Comparison of ENCODE assay signal across 17 mouse cellular contexts in genomic region chr2:135929021-135929720, GRCm38 (mm10).
DNase-seq lines count a peak whose midpoint lies in the region; ATAC-seq lines count a peak whose summit lies in the region.
"Had no signal": no experiment of that assay in that cellular context is flagged by ENCODE, and none has a peak within 500 bp of the region (broad histone marks: within the 10 kb centered on the region; RNA-seq: fewer than 3 reads in every experiment).

No protein-coding gene starts in this region.

- no peaks in the 10 kb centered on the region for H3K36me3 ChIP-seq in intestine, embryonic 16.5 days (ENCODE audit: control insufficient read depth, insufficient read depth, low read length)
- H3K36me3 ChIP-seq: hindbrain, embryonic 15.5 days had no signal

- no peaks in the 10 kb centered on the region for H3K4me1 ChIP-seq in intestine, embryonic 16.5 days (ENCODE audit: control insufficient read depth, insufficient read depth, low read length)

- 82% methylated on average over 9 of the region's 9 CpGs for WGBS in intestine, embryonic 16.5 days

- ATAC-seq in intestine, embryonic 16.5 days = no peak
- ATAC-seq: activated CD4-positive, CD25-positive, alpha-beta regulatory T cell, adult 4 months; CD4-positive, CD25-positive, alpha-beta regulatory T cell, adult 4 months had no signal

- no peak overlapping the region for H3K27ac ChIP-seq in intestine, embryonic 16.5 days (ENCODE audit: low read length)
- H3K27ac ChIP-seq: hindbrain, embryonic 15.5 days had no signal

- no peaks in the 10 kb centered on the region for H3K9me3 ChIP-seq in intestine, embryonic 16.5 days (ENCODE audit: control insufficient read depth, low read length)
- H3K9me3 ChIP-seq: hindbrain, embryonic 15.5 days had no signal

- no peak overlapping the region for H3K9ac ChIP-seq in intestine, embryonic 16.5 days (ENCODE audit: low read depth, low read length)
- H3K9ac ChIP-seq: hindbrain, embryonic 15.5 days had no signal

- no peaks in the 10 kb centered on the region for H3K27me3 ChIP-seq in intestine, embryonic 16.5 days (replicated peaks; ENCODE audit: control insufficient read depth, insufficient read depth, low read length)
- H3K27me3 ChIP-seq: hindbrain, embryonic 15.5 days had no signal

- H3K4me2 ChIP-seq in intestine, embryonic 16.5 days (ENCODE audit: low read depth, low read length) = no peak overlapping the region
- H3K4me2 ChIP-seq: hindbrain, embryonic 15.5 days; midbrain, embryonic 11.5 days had no signal

- DNase-seq in layer of hippocampus, adult 9-11 months = peak; percentile 14
- DNase-seq in layer of hippocampus, adult 11-12 months (ENCODE audit: low spot score) = no peak
- peak; percentile 37 for DNase-seq in ZHBTc4 (ENCODE audit: low read depth, low spot score)
- peak; percentile 63 for DNase-seq in cerebellum, adult 11 months
- peak; percentile 72 to 82 for DNase-seq in cerebellum, postnatal 25 days
- no peak for DNase-seq in frontal cortex, postnatal 36 days (ENCODE audit: low spot score in 2 of 2)
- DNase-seq: adrenal gland, postnatal 25 days; gastrocnemius, postnatal 10 days; heart, postnatal 10 days; kidney, adult 18-20 months; kidney, postnatal 14 days; lung, postnatal 4 days had no signal

- H3K4me3 ChIP-seq in intestine, embryonic 16.5 days (ENCODE audit: low read length) = no peak overlapping the region
- H3K4me3 ChIP-seq: hindbrain, embryonic 15.5 days had no signal

Comparison
In these comparisons a context has a peak if more than half of its experiments do, and no peak if none do; other contexts are left out.
1. DNase-seq: peak in layer of hippocampus, adult 9-11 months (single experiment), ZHBTc4 (single experiment), cerebellum, adult 11 months (single experiment) and cerebellum, postnatal 25 days (2 of 2); none in layer of hippocampus, adult 11-12 months (single experiment) and frontal cortex, postnatal 36 days (0 of 2).